Mouse (Mus musculus) heart, embryonic 16.5 days (tissue): Measurements from ENCODE around the gene Ctsh. TPM values are rescaled to one million over a fixed set of nuclear protein-coding genes. Genes with fewer than 3 reads are reported as not detected.

Experiments used
- ATAC-seq: fragments of 200-750 bp; cut with Nextera tagmentation; replicated peaks from 2 replicates; pipeline ENCODE4 v1.8.0; 2017; ENCODE audit warnings: moderate number of reproducible peaks; ENCODE audit not compliant: insufficient read depth, low FRiP score; ENCODE audit errors: extremely low read depth
- H3K27ac ChIP-seq: fragments of 300-500 bp; sonication (generic); 2 replicates; pipeline ENCODE4 v1.5.1; 2014; ENCODE audit warnings: mild to moderate bottlenecking, low read length, control low read depth, moderate library complexity
- H3K27me3 ChIP-seq: fragments of 300-500 bp; sonication (generic); 2 replicates; pipeline ENCODE4 v1.6.1; 2014; ENCODE audit warnings: low read length, mixed read lengths; ENCODE audit not compliant: control insufficient read depth, insufficient read depth
- H3K36me3 ChIP-seq: fragments of 300-500 bp; sonication (generic); 2 replicates; pipeline ENCODE4 v1.6.1; 2014; ENCODE audit not compliant: control insufficient read depth, insufficient read depth
- H3K4me1 ChIP-seq: fragments of 300-500 bp; sonication (generic); 2 replicates; pipeline ENCODE4 v1.6.1; 2014; ENCODE audit warnings: low read length, mixed read lengths; ENCODE audit not compliant: control insufficient read depth, insufficient read depth
- H3K4me2 ChIP-seq: fragments of 300-500 bp; sonication (generic); 2 replicates; pipeline ENCODE4 v1.6.1; 2014; ENCODE audit warnings: low read depth, mild to moderate bottlenecking, control low read depth, low read length
- H3K4me3 ChIP-seq: fragments of 300-500 bp; sonication (generic); 2 replicates; pipeline ENCODE4 v1.5.1; 2014; ENCODE audit warnings: mild to moderate bottlenecking, control low read depth, low read length
- H3K9ac ChIP-seq: fragments of 300-500 bp; sonication (generic); 2 replicates; pipeline ENCODE4 v1.6.1; 2014; ENCODE audit warnings: low read length, control low read depth
- H3K9me3 ChIP-seq: fragments of 300-500 bp; sonication (generic); replicated peaks from 2 replicates; pipeline ENCODE4 v1.6.1; 2016; ENCODE audit warnings: low read length; ENCODE audit not compliant: control insufficient read depth
- WGBS: fragments of 180-500 bp; shearing (Covaris S2); extraction: QIAGEN DNeasy Blood & Tissue Kit; methylation state at CpG from one replicate; pipeline ENCODE4 v1.1.7; 2014; 5-methylcytosine and 5-hydroxymethylcytosine counted together
- polyA plus RNA-seq: library from polyadenylated mRNA; unstranded; fragments of >200 nt; fragmentation: Nextera tagmentation; extraction: Ambion mirVana; gene quantifications from 2 replicates; pipeline ENCODE4 v1.2.1, GENCODE M21; 2015

Gene Ctsh
- polyA plus RNA-seq, 1 experiment from 2014 or later = 60.9 TPM

DNA sequence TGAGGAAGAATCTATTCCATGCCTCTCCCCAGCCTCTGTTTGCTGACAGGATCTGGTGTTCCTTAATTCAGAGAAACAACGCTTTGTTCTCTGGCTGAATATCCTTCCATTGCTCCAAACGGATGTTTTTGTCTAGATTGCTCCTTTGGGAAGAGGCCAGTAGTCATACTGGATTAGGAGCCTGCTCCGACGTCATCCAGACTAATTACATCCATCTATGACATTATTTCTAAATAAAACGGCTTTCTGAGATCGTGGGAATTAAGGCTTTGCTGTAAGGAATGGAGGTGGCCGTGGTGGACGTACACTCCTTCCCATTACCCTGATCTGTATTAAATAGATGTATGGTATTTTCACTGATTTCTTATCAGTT, 70.9 kb downstream of the Ctsh start:
- H3K4me2 ChIP-seq = peak overlapping the region; percentile 23; the same call in 1 of the 2 replicates
- 44% methylated on average over 8 of the region's 8 CpGs for WGBS
- peaks cover 20% of the 10 kb centered on the region for H3K4me1 ChIP-seq
- H3K9me3 ChIP-seq = no peaks in the 10 kb centered on the region
- H3K27me3 ChIP-seq = no peaks in the 10 kb centered on the region; the same call in 1 of the 2 replicates
- 0 out of 2 replicates have a peak overlapping the region, but pooled peaks have one; percentile 5 for H3K27ac ChIP-seq
- no peaks in the 10 kb centered on the region for H3K36me3 ChIP-seq
- H3K9ac ChIP-seq = no peak overlapping the region
- no peak overlapping the region for H3K4me3 ChIP-seq
- ATAC-seq = no peak; the same call in 1 of the 2 replicates

Other genes starting within 250 kb of the Ctsh start
- gene Rasgrf1, start 144.2 kb upstream of the Ctsh start, polyA plus RNA-seq = 0.11 and 0.20 TPM in 2 replicates
- 294 and 363 TPM in 2 replicates for gene Morf4l1, start 60.6 kb downstream of the Ctsh start, polyA plus RNA-seq
- gene Adamts7, start 108.9 kb downstream of the Ctsh start, polyA plus RNA-seq = 8.7 and 9.3 TPM in 2 replicates
- gene Tbc1d2b, start 216.7 kb downstream of the Ctsh start, polyA plus RNA-seq = 6.9 and 7.4 TPM in 2 replicates